Mouse (Mus musculus) neural tube, embryonic 13.5 days (tissue): ENCODE measurements at regions not wholly inside any gene's neighbourhood (a gene's known extent, or its start where the extent isn't known, plus 50 kb on each side); places are given as distances from the start of the nearest gene placed in this dataset.

Experiments used
- ATAC-seq: fragments of 200-750 bp; cut with Nextera tagmentation; 2 replicates; pipeline ENCODE4 v1.8.0; 2017; ENCODE audit warnings: low read depth, mild to moderate bottlenecking, moderate TSS enrichment, moderate library complexity
- H3K27ac ChIP-seq: fragments of 300-500 bp; sonication (generic); replicated peaks from 2 replicates; pipeline ENCODE4 v1.5.1; 2015; ENCODE audit warnings: moderate library complexity, mild to moderate bottlenecking, inconsistent platforms
- H3K27me3 ChIP-seq: fragments of 300-500 bp; sonication (generic); 2 replicates; pipeline ENCODE4 v1.6.1; 2015; ENCODE audit warnings: mild to moderate bottlenecking, inconsistent platforms
- H3K36me3 ChIP-seq: fragments of 300-500 bp; sonication (generic); 2 replicates; pipeline ENCODE4 v1.6.1; 2015; ENCODE audit warnings: mild to moderate bottlenecking, inconsistent platforms
- H3K4me1 ChIP-seq: fragments of 300-500 bp; sonication (generic); replicated peaks from 2 replicates; pipeline ENCODE4 v1.6.1; 2015; ENCODE audit warnings: inconsistent platforms
- H3K4me2 ChIP-seq: fragments of 300-500 bp; sonication (generic); 2 replicates; pipeline ENCODE4 v1.6.1; 2015; ENCODE audit warnings: inconsistent platforms, mild to moderate bottlenecking, moderate library complexity
- H3K4me3 ChIP-seq: fragments of 300-500 bp; sonication (generic); 2 replicates; pipeline ENCODE4 v1.5.1; 2015; ENCODE audit warnings: mild to moderate bottlenecking, inconsistent platforms
- H3K9ac ChIP-seq: fragments of 300-500 bp; sonication (generic); 2 replicates; pipeline ENCODE4 v1.6.1; 2015; ENCODE audit warnings: moderate library complexity, mild to moderate bottlenecking, inconsistent platforms
- H3K9me3 ChIP-seq: fragments of 300-500 bp; sonication (generic); 2 replicates; pipeline ENCODE4 v1.6.1; 2016; ENCODE audit warnings: inconsistent platforms
- WGBS: fragments of 180-500 bp; shearing (Covaris S2); methylation state at CpG from one replicate; pipeline ENCODE4 v1.1.7; 2015; 5-methylcytosine and 5-hydroxymethylcytosine counted together

- no peak for ATAC-seq
These were observed 320.0 kb upstream of the Tbx3 start for GRCm38 (mm10) chr5:119350325-119350915.

GRCm38 (mm10) chr5:119355471-119355870, 315.0 kb upstream of the Tbx3 start:
- Histone ChIP-seq H3K27me3 (no peaks in the 10 kb centered on the region), H3K27ac (no peak overlapping the region), H3K9ac (no peak overlapping the region), H3K36me3 (no peaks in the 10 kb centered on the region), H3K4me2 (no peak overlapping the region), H3K4me3 (no peak overlapping the region), H3K9me3 (no peaks in the 10 kb centered on the region), H3K4me1 (no peaks in the 10 kb centered on the region)
- WGBS, result 89% methylated on average over 10 of the region's 10 CpGs
- ATAC-seq, result no peak

More at GRCm38 (mm10) chr5:119350325-119350915, 320.0 kb upstream of the Tbx3 start:
- Histone ChIP-seq H3K9ac (no peak overlapping the region), H3K4me3 (no peak overlapping the region), H3K9me3 (no peaks in the 10 kb centered on the region), H3K36me3 (no peaks in the 10 kb centered on the region), H3K4me1 (0 out of 2 replicates have a peak, but pooled peaks cover 6% of the 10 kb centered on the region), H3K27me3 (no peaks in the 10 kb centered on the region), H3K27ac (no peak overlapping the region), H3K4me2 (no peak overlapping the region)
- 36% methylated on average over 8 of the region's 8 CpGs for WGBS

GRCm38 (mm10) chr5:119356051-119356450, 314.4 kb upstream of the Tbx3 start:
- H3K4me3 ChIP-seq, result no peak overlapping the region
- no peak overlapping the region for H3K4me2 ChIP-seq
- H3K4me1 ChIP-seq, result no peaks in the 10 kb centered on the region
- 62% methylated on average over 5 of the region's 5 CpGs for WGBS
- no peak overlapping the region for H3K9ac ChIP-seq
- no peak overlapping the region for H3K27ac ChIP-seq
- H3K27me3 ChIP-seq, result no peaks in the 10 kb centered on the region
- no peaks in the 10 kb centered on the region for H3K9me3 ChIP-seq
- ATAC-seq, result no peak
- H3K36me3 ChIP-seq, result no peaks in the 10 kb centered on the region

GRCm38 (mm10) chr5:119359709-119360108, 310.8 kb upstream of the Tbx3 start:
- 60% methylated on average over 5 of the region's 5 CpGs for WGBS

GRCm38 (mm10) chr5:119360351-119360750, 310.1 kb upstream of the Tbx3 start:
- no peak overlapping the region for H3K4me2 ChIP-seq
- WGBS, result 98% methylated on average over 2 of the region's 2 CpGs
- H3K9ac ChIP-seq, result no peak overlapping the region
- H3K4me1 ChIP-seq, result no peaks in the 10 kb centered on the region
- no peak for ATAC-seq
- H3K36me3 ChIP-seq, result no peaks in the 10 kb centered on the region
- no peak overlapping the region for H3K4me3 ChIP-seq
- no peaks in the 10 kb centered on the region for H3K9me3 ChIP-seq
- no peak overlapping the region for H3K27ac ChIP-seq
- 0 out of 2 replicates have a peak, but pooled peaks cover 3% of the 10 kb centered on the region for H3K27me3 ChIP-seq

More at GRCm38 (mm10) chr5:119359709-119360108, 310.8 kb upstream of the Tbx3 start:
- Histone ChIP-seq H3K9me3 (no peaks in the 10 kb centered on the region), H3K27ac (no peak overlapping the region), H3K4me2 (no peak overlapping the region), H3K36me3 (no peaks in the 10 kb centered on the region), H3K4me3 (no peak overlapping the region), H3K27me3 (0 out of 2 replicates have a peak, but pooled peaks cover 3% of the 10 kb centered on the region), H3K9ac (no peak overlapping the region), H3K4me1 (no peaks in the 10 kb centered on the region)
- ATAC-seq, result no peak

- no peak overlapping the region for H3K4me2 ChIP-seq
- 79% methylated on average over 6 of the region's 6 CpGs for WGBS
- no peak overlapping the region for H3K9ac ChIP-seq
- no peak overlapping the region for H3K27ac ChIP-seq
- ATAC-seq, result no peak
- 0 out of 2 replicates have a peak, but pooled peaks cover 3% of the 10 kb centered on the region for H3K27me3 ChIP-seq
- no peaks in the 10 kb centered on the region for H3K9me3 ChIP-seq
- no peak overlapping the region for H3K4me3 ChIP-seq
- no peaks in the 10 kb centered on the region for H3K36me3 ChIP-seq
- no peaks in the 10 kb centered on the region for H3K4me1 ChIP-seq
These were observed 308.9 kb upstream of the Tbx3 start for GRCm38 (mm10) chr5:119361406-119362044.

- 80% methylated on average over 12 of the region's 12 CpGs for WGBS
These were observed 308.0 kb upstream of the Tbx3 start for GRCm38 (mm10) chr5:119362452-119362851.

GRCm38 (mm10) chr5:119364250-119364649, 306.2 kb upstream of the Tbx3 start:
- H3K9ac ChIP-seq, result no peak overlapping the region
- 71% methylated on average over 4 of the region's 4 CpGs for WGBS
- H3K4me2 ChIP-seq, result no peak overlapping the region
- ATAC-seq, result no peak
- H3K36me3 ChIP-seq, result no peaks in the 10 kb centered on the region
- no peak overlapping the region for H3K27ac ChIP-seq
- no peaks in the 10 kb centered on the region for H3K4me1 ChIP-seq
- H3K9me3 ChIP-seq, result no peaks in the 10 kb centered on the region
- 0 out of 2 replicates have a peak, but pooled peaks cover 3% of the 10 kb centered on the region for H3K27me3 ChIP-seq
- no peak overlapping the region for H3K4me3 ChIP-seq

More at GRCm38 (mm10) chr5:119362452-119362851, 308.0 kb upstream of the Tbx3 start:
- Histone ChIP-seq H3K27ac (no peak overlapping the region), H3K9ac (no peak overlapping the region), H3K4me2 (no peak overlapping the region), H3K27me3 (0 out of 2 replicates have a peak, but pooled peaks cover 3% of the 10 kb centered on the region), H3K36me3 (no peaks in the 10 kb centered on the region), H3K4me1 (no peaks in the 10 kb centered on the region), H3K4me3 (no peak overlapping the region), H3K9me3 (no peaks in the 10 kb centered on the region)
- no peak for ATAC-seq

GRCm38 (mm10) chr5:119365157-119365556, 305.3 kb upstream of the Tbx3 start:
- Histone ChIP-seq H3K27ac (no peak overlapping the region), H3K4me1 (no peaks in the 10 kb centered on the region), H3K4me2 (no peak overlapping the region), H3K36me3 (no peaks in the 10 kb centered on the region), H3K27me3 (0 out of 2 replicates have a peak, but pooled peaks cover 3% of the 10 kb centered on the region), H3K9ac (no peak overlapping the region), H3K9me3 (no peaks in the 10 kb centered on the region), H3K4me3 (no peak overlapping the region)
- 86% methylated on average over 6 of the region's 6 CpGs for WGBS
- ATAC-seq, result no peak

- H3K27ac ChIP-seq, result no peak overlapping the region
- H3K9ac ChIP-seq, result no peak overlapping the region
- no peak overlapping the region for H3K4me2 ChIP-seq
- no peak for ATAC-seq
- no peaks in the 10 kb centered on the region for H3K9me3 ChIP-seq
- H3K4me3 ChIP-seq, result no peak overlapping the region
- H3K4me1 ChIP-seq, result 0 out of 2 replicates have a peak, but pooled peaks cover 7% of the 10 kb centered on the region
- no peaks in the 10 kb centered on the region for H3K36me3 ChIP-seq
- 41% methylated on average over 5 of the region's 5 CpGs for whole genome bisulfite sequencing
- 0 out of 2 replicates have a peak, but pooled peaks cover 3% of the 10 kb centered on the region for H3K27me3 ChIP-seq
These were observed 304.2 kb upstream of the Tbx3 start for GRCm38 (mm10) chr5:119366296-119366695.

GRCm38 (mm10) chr5:119370481-119370880, 300.0 kb upstream of the Tbx3 start:
- Histone ChIP-seq H3K4me1 (0 out of 2 replicates have a peak, but pooled peaks cover 7% of the 10 kb centered on the region), H3K9ac (no peak overlapping the region), H3K36me3 (no peaks in the 10 kb centered on the region), H3K9me3 (no peaks in the 10 kb centered on the region), H3K4me2 (peak overlapping the region; percentile 35), H3K27me3 (0 out of 2 replicates have a peak, but pooled peaks cover 7% of the 10 kb centered on the region), H3K27ac (no peak overlapping the region), H3K4me3 (no peak overlapping the region)
- no peak for ATAC-seq
- 46% methylated on average over 12 of the region's 12 CpGs for WGBS

GRCm38 (mm10) chr5:119370931-119371330, 299.5 kb upstream of the Tbx3 start:
- Histone ChIP-seq H3K27me3 (0 out of 2 replicates have a peak, but pooled peaks cover 7% of the 10 kb centered on the region), H3K9ac (no peak overlapping the region), H3K4me3 (no peak overlapping the region), H3K4me2 (peak overlapping the region; percentile 35), H3K4me1 (0 out of 2 replicates have a peak, but pooled peaks cover 7% of the 10 kb centered on the region), H3K9me3 (no peaks in the 10 kb centered on the region), H3K36me3 (no peaks in the 10 kb centered on the region), H3K27ac (no peak overlapping the region)
- no peak for ATAC-seq
- 30% methylated on average over 16 of the region's 16 CpGs for WGBS
